Mouse (Mus musculus) small intestine, adult 2 months (tissue): ENCODE results near the gene Prkd1.

Source experiments
- CTCF ChIP-seq: fragments of 200-500 bp; IDR thresholded peaks from 2 replicates; pipeline ENCODE4 v1.5.1; 2012; ENCODE audit warnings: low read depth, mild to moderate bottlenecking, control low read depth, inconsistent platforms, low read length, moderate library complexity, mixed read lengths; ENCODE audit not compliant: insufficient replicate concordance, insufficient read length; ENCODE audit errors: extremely low read depth
- POLR2A ChIP-seq: fragments of 200-500 bp; IDR thresholded peaks from 2 replicates; pipeline ENCODE4 v1.6.1; 2012; ENCODE audit warnings: low read depth, mild to moderate bottlenecking, control low read depth, inconsistent platforms, low read length, moderate library complexity

DNA sequence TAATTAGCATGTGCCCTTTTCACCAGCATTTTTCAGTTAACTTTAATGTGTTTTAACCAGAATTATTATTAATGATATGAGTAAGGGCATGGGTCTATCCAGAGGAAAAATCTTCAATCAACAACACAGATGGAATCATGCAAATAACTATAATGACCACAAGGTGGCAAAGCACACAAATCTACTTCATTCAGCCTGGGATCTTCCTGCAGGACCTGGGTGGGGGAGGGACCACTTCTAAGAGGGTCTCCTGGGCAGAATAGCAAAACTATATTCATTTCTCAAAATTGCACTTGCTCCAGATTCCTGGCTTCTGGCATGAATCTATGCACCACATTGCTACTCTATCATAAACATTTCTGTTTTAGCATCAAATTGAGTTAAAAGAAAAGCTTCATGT is 334.3 kb downstream of the Prkd1 start:
- no peak; the same call in 1 of the 2 replicates for TF ChIP-seq CTCF
- TF ChIP-seq POLR2A: no peak
